Mouse (Mus musculus): ENCODE data around the gene Hspb3.

DNA sequence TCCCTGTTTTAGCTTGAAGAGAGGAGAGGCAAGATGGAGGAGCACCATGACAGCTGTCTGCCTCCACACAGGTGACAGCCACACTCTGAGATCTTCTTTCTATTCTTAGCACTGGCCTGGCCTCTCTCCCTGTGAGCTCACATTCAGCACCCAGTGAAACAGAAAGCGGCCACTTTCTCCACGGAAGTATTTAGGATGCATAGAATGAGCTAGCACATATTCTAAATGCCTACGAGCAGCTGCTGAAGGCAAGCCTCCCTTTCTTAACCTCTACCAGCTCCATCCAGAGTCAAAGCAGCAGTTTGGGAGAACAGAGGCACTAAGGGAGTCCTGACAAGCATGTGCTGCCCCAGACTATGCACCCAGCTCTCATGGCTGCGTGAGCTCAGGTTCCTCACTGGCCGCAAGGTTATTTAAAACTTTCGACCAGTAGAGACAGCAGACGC, 1.6 kb downstream of the Hspb3 start:
- TF ChIP-seq MAX (IDR thresholded peaks at IDR 0.05; ENCODE audit: low read depth) (no peak), POLR2A (IDR thresholded peaks at IDR 0.05; ENCODE audit: insufficient read length, low read depth) (peak; percentile 50), USF1 (IDR thresholded peaks at IDR 0.05; ENCODE audit: low read depth) (no peak), TCF12 (IDR thresholded peaks at IDR 0.05; ENCODE audit: insufficient read depth, poor library complexity, severe bottlenecking) (peak; percentile 65), E2F4 (IDR thresholded peaks at IDR 0.05; ENCODE audit: insufficient read depth) (no peak), MYOD1 (IDR thresholded peaks at IDR 0.05; ENCODE audit: control insufficient read depth in 1 of 3, insufficient read length in 2 of 3, low read depth in 2 of 3) (peak; percentile 80 to 93 (median 82)), POLR2AphosphoS2 (IDR thresholded peaks at IDR 0.05; ENCODE audit: insufficient read length, low read depth) (peak; percentile 56), MYOG (IDR thresholded peaks at IDR 0.05; ENCODE audit: control insufficient read depth in 1 of 3, insufficient read depth in 1 of 3, insufficient read length in 2 of 3, low read depth in 2 of 3) (peak in 2 of 3 experiments; percentile 84 to 94), REST (IDR thresholded peaks at IDR 0.05; ENCODE audit: insufficient read depth, insufficient read length) (no peak), TCF3 (IDR thresholded peaks at IDR 0.05; ENCODE audit: insufficient read length, low read depth) (peak; percentile 39), SRF (IDR thresholded peaks at IDR 0.05; ENCODE audit: control insufficient read depth, insufficient read length, low read depth) (no peak), CEBPB (IDR thresholded peaks at IDR 0.05; ENCODE audit: insufficient read depth, poor library complexity, severe bottlenecking) (no peak)

All from myocyte (in vitro differentiated cells).